Mouse (Mus musculus): ENCODE measurements around the gene Gria2. TPM values are rescaled to one million over a fixed set of nuclear protein-coding genes. Genes with fewer than 3 reads are reported as not detected.

The Gria2 gene
- polyA plus RNA-seq, 1 experiment from 2014 or later = 0.38 TPM

GRCm38 (mm10) chr3:80813734-80814133, 11.1 kb upstream of the Gria2 start:
- H3K4me3 ChIP-seq (replicated peaks; ENCODE audit: low read depth, low read length) = no peak overlapping the region
- H3K9me3 ChIP-seq (replicated peaks; ENCODE audit: low read length) = no peaks in the 10 kb centered on the region
- H3K27ac ChIP-seq = no peak overlapping the region
- no peaks in the 10 kb centered on the region for H3K4me1 ChIP-seq (replicated peaks; ENCODE audit: insufficient read depth, low read length)
- no peak overlapping the region for H3K4me2 ChIP-seq (ENCODE audit: low read length)
- ATAC-seq (replicated peaks; ENCODE audit: low FRiP score, low read depth) (no peak), DNase-seq (ENCODE audit: low spot score) (peak; percentile 58)
- H3K27me3 ChIP-seq (ENCODE audit: insufficient read depth, low read length) = no peaks in the 10 kb centered on the region
- no peak overlapping the region for H3K9ac ChIP-seq (ENCODE audit: low read depth, low read length)
- H3K36me3 ChIP-seq (ENCODE audit: insufficient read depth, low read length) = no peaks in the 10 kb centered on the region
- no peak for TF ChIP-seq CTCF (IDR thresholded peaks at IDR 0.05; ENCODE audit: low read depth)

DNA sequence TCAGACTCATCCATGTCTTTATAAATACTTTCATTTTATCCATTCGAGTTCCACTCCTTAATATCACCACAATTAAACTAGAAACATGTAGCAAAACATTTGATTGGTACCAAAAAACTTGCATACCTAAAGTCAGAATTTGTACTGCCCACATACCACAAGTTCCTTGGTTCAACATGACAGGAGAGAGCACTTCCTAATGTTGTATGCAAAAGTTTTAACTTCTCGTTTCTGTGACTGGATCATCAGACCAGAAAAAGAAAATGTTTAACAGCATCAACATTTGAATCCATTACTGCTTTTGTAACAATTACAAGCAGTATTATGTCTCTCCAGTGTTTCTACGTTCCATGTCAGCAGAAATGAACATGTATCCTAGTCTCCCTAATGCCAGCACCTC, 9.6 kb upstream of the Gria2 start:
- DNase-seq (ENCODE audit: low spot score) (no peak), ATAC-seq (replicated peaks; ENCODE audit: low FRiP score, low read depth) (no peak)
- Histone ChIP-seq H3K27ac (no peak overlapping the region), H3K36me3 (ENCODE audit: insufficient read depth, low read length) (no peaks in the 10 kb centered on the region), H3K9ac (ENCODE audit: low read depth, low read length) (no peak overlapping the region), H3K27me3 (ENCODE audit: insufficient read depth, low read length) (no peaks in the 10 kb centered on the region), H3K4me2 (ENCODE audit: low read length) (no peak overlapping the region), H3K4me3 (replicated peaks; ENCODE audit: low read depth, low read length) (no peak overlapping the region), H3K4me1 (replicated peaks; ENCODE audit: insufficient read depth, low read length) (no peaks in the 10 kb centered on the region), H3K9me3 (replicated peaks; ENCODE audit: low read length) (no peaks in the 10 kb centered on the region)
- no peak for TF ChIP-seq CTCF (IDR thresholded peaks at IDR 0.05; ENCODE audit: low read depth)
- 81% methylated on average over 3 of the region's 3 CpGs for WGBS

DNA sequence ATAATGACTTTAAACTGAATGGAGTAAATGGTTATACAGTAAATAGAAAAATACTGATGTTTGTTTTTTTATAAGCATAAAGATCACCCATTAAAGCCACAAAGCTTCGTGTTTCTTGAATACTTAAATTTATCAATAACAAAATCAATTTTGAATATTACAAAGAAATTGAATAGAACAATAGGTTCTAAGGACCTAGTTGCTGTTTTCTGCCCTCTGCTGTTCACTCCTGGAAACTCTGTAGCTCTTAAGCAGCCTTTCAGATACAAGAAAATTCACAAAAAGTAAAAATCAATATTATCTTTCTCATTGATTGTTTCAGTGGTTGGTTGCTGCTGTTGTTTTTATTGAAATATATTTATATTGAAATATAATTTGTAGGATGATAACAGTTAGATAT, 2.7 kb upstream of the Gria2 start:
- H3K4me2 ChIP-seq (ENCODE audit: low read length) = no peak overlapping the region
- peak; percentile 32 for DNase-seq (ENCODE audit: low spot score)
- no peak overlapping the region for H3K4me3 ChIP-seq (replicated peaks; ENCODE audit: low read depth, low read length)
- WGBS = 12% methylated on average over 1 of the region's 1 CpGs
- no peak overlapping the region for H3K9ac ChIP-seq (ENCODE audit: low read depth, low read length)
- peaks cover 24% of the 10 kb centered on the region for H3K27me3 ChIP-seq (ENCODE audit: insufficient read depth, low read length)
- no peak overlapping the region for H3K27ac ChIP-seq
- peaks cover 10% of the 10 kb centered on the region; the same call in 1 of the 2 replicates for H3K4me1 ChIP-seq (replicated peaks; ENCODE audit: insufficient read depth, low read length)
- ATAC-seq (replicated peaks; ENCODE audit: low FRiP score, low read depth) = no peak
- TF ChIP-seq CTCF (IDR thresholded peaks at IDR 0.05; ENCODE audit: low read depth) = peak; percentile 58
- H3K36me3 ChIP-seq (ENCODE audit: insufficient read depth, low read length) = no peaks in the 10 kb centered on the region
- H3K9me3 ChIP-seq (replicated peaks; ENCODE audit: low read length) = no peaks in the 10 kb centered on the region

DNA sequence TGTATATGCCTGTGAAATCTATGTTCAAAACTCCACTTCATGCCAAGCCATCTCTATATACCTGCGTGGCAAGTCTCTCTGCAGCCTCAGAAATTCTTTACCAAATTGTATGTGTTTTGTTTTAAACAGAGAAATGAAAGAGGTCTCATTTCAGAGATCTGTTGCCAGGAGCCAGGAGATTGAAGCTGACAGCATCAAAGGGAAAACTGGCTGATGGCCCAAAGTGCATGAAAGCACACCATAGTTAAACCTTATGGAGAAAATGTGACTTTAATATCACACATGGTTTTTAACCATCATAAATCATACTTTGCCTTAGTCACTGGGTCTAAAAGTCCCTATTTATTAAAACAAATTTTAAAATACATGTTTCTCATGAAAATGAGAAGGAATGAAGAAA, 1.2 kb upstream of the Gria2 start:
- no peak overlapping the region for H3K4me3 ChIP-seq (replicated peaks; ENCODE audit: low read depth, low read length)
- H3K4me2 ChIP-seq (ENCODE audit: low read length) = no peak overlapping the region
- 68% methylated on average over 1 of the region's 1 CpGs for WGBS
- DNase-seq (ENCODE audit: low spot score) = no peak
- H3K9me3 ChIP-seq (replicated peaks; ENCODE audit: low read length) = no peaks in the 10 kb centered on the region
- no peak for TF ChIP-seq CTCF (IDR thresholded peaks at IDR 0.05; ENCODE audit: low read depth)
- H3K27me3 ChIP-seq (ENCODE audit: insufficient read depth, low read length) = peaks cover 27% of the 10 kb centered on the region
- no peaks in the 10 kb centered on the region for H3K36me3 ChIP-seq (ENCODE audit: insufficient read depth, low read length)
- no peak overlapping the region for H3K27ac ChIP-seq
- H3K9ac ChIP-seq (ENCODE audit: low read depth, low read length) = no peak overlapping the region
- ATAC-seq (replicated peaks; ENCODE audit: low FRiP score, low read depth) = no peak
- H3K4me1 ChIP-seq (replicated peaks; ENCODE audit: insufficient read depth, low read length) = peaks cover 12% of the 10 kb centered on the region; the same call in 1 of the 2 replicates

GRCm38 (mm10) chr3:80803211-80803610, 576 bp upstream of the Gria2 start:
- no peak overlapping the region for H3K4me3 ChIP-seq (replicated peaks; ENCODE audit: low read depth, low read length)
- H3K4me2 ChIP-seq (ENCODE audit: low read length) = no peak overlapping the region
- H3K4me1 ChIP-seq (replicated peaks; ENCODE audit: insufficient read depth, low read length) = peaks cover 12% of the 10 kb centered on the region; the same call in 1 of the 2 replicates
- WGBS = 60% methylated on average over 7 of the region's 8 CpGs
- ATAC-seq (replicated peaks; ENCODE audit: low FRiP score, low read depth) (no peak), DNase-seq (ENCODE audit: low spot score) (no peak)
- H3K27me3 ChIP-seq (ENCODE audit: insufficient read depth, low read length) = peaks cover 27% of the 10 kb centered on the region
- H3K9me3 ChIP-seq (replicated peaks; ENCODE audit: low read length) = no peaks in the 10 kb centered on the region
- no peak overlapping the region for H3K27ac ChIP-seq
- no peak for TF ChIP-seq CTCF (IDR thresholded peaks at IDR 0.05; ENCODE audit: low read depth)
- no peak overlapping the region for H3K9ac ChIP-seq (ENCODE audit: low read depth, low read length)
- H3K36me3 ChIP-seq (ENCODE audit: insufficient read depth, low read length) = no peaks in the 10 kb centered on the region

GRCm38 (mm10) chr3:80801827-80802310, 766 bp downstream of the Gria2 start:
- ATAC-seq (replicated peaks; ENCODE audit: low FRiP score, low read depth) (no peak), DNase-seq (ENCODE audit: low spot score) (no peak)
- TF ChIP-seq CTCF (IDR thresholded peaks at IDR 0.05; ENCODE audit: low read depth) = no peak
- H3K4me3 ChIP-seq (replicated peaks; ENCODE audit: low read depth, low read length) = no peak overlapping the region
- no peak overlapping the region for H3K4me2 ChIP-seq (ENCODE audit: low read length)
- 25% methylated on average over 6 of the region's 6 CpGs for WGBS
- no peak overlapping the region for H3K27ac ChIP-seq
- peaks cover 12% of the 10 kb centered on the region; the same call in 1 of the 2 replicates for H3K4me1 ChIP-seq (replicated peaks; ENCODE audit: insufficient read depth, low read length)
- no peaks in the 10 kb centered on the region for H3K36me3 ChIP-seq (ENCODE audit: insufficient read depth, low read length)
- H3K9me3 ChIP-seq (replicated peaks; ENCODE audit: low read length) = no peaks in the 10 kb centered on the region
- no peak overlapping the region for H3K9ac ChIP-seq (ENCODE audit: low read depth, low read length)
- H3K27me3 ChIP-seq (ENCODE audit: insufficient read depth, low read length) = peaks cover 27% of the 10 kb centered on the region
